Mouse (Mus musculus) adrenal gland, adult 2 months (tissue): Measurements from ENCODE around the gene Mybl2. TPM values are rescaled to one million over a fixed set of nuclear protein-coding genes. Genes with fewer than 3 reads are reported as not detected.
"Not testable (repeated sequence)": the region's sequence is repeated elsewhere in the genome, so short reads cannot be mapped to it uniquely, and the experiment has no call there.

Experiments
- DNase-seq: peaks from one replicate; pipeline ENCODE4 v3.0.0; 2021
- long read RNA-seq: library from polyadenylated mRNA; stranded (forward); transcript quantifications from one replicate; pipeline ENCODE4 v2.0.0, GENCODE M21; 2021
- polyA plus RNA-seq: library from polyadenylated mRNA; depleted of rRNA; stranded (reverse); fragments of >200 nt; gene quantifications from 2 replicates; pipeline ENCODE4 v1.2.3, GENCODE M21; 2012; rRNA removed
- total RNA-seq, 2 experiments: library from RNA; stranded (reverse); gene quantifications; 2 replicates each; pipeline ENCODE4 v1.2.3; 2021

Gene Mybl2
- 1 to 10 TPM; 1.3 to 2.2 TPM for total RNA-seq
- 1.2 and 1.9 TPM in 2 replicates for polyA plus RNA-seq
- long read RNA-seq: 0 reads

DNA sequence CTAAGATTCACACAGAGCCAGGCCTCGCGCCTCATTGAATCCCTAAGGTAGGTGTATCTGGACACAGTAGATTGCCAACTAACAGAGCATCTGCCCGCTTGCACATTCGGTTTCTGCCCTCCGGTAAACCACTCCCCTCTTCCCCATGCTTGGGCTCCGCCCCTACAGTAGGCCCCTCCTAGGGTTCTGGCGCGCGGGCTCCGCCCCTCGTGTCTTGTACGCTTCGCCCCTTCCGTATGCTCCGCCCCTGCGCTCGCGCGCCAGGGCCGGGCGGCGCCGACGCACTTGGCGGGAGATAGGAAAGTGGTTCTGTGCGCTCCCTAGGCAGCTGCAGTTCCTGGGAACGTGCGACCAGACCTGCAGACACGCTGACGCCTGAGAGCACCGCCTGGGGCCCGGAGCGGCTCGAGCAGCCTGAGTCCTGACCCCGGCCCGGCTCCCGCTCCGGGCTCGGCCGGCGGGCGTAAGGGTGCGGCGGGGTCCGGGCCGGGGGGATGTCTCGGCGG, at the start of gene Mybl2:
Gene Mybl2 (plus strand): TSS at position 353 of the 506 bp plus-strand sequence.
- DNase-seq: peak; percentile 96

DNA sequence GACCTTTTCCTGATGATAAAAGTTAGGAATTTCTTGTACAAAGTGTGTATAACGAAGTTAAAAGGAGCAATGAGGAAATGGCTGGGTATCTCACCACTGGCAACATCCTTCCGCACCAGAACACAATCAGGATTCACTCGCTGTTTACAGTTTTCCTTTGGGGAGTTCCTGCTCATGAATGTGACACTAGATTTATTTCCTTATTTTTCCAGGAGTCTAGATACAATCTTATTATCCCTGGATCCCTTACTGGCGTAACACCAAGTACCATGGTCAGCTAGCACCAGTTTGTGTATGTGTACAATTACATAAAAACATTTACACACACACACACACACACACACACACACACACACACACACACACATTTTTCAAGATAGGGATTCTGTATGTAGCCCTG, 47.2 kb upstream of the Mybl2 start:
- no peak for DNase-seq

DNA sequence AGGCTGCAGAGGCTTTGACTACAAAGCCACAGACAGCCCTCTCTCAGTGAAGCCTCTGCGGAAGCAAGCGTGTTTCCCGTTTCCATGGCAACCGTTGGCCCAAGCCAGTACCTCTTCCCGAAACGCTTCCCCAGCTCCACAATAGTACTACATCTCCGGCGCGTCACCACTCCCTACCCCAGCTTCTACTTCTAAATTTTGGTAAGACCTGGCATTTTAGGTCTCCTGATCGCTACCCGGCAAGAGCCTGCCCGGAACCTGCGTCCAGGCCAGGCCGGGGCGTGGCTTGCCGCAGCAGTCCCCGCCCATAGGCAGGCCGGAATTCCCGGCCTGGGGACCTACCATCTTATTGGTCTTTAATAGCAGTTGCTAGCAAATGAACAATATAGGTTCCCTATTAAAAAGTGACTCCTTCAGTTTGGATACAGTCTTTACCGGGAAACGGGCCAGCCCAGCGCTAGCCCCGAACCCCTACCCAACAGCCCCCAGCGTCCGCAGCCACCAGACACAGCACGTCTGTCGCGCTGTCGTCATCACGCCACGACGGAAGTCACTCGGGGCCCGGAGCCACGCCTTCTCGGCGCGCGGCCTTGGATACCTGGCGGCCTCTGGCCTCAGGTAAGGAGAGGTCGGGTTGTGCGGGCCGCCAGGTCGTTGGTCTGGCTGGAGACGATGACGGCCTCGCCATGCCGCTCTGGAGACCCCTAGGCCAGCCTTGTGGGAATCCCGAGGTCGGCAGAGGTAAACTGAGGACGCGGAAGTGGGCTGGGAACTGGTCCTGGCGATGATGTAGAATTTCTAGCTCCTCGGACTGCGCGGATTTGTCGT, 37.4 kb upstream of the Mybl2 start, which contains the start of gene Ift52:
Gene Ift52 (plus strand): TSS at position 439 of the 828 bp plus-strand sequence.
- DNase-seq: peak; percentile 93

DNA sequence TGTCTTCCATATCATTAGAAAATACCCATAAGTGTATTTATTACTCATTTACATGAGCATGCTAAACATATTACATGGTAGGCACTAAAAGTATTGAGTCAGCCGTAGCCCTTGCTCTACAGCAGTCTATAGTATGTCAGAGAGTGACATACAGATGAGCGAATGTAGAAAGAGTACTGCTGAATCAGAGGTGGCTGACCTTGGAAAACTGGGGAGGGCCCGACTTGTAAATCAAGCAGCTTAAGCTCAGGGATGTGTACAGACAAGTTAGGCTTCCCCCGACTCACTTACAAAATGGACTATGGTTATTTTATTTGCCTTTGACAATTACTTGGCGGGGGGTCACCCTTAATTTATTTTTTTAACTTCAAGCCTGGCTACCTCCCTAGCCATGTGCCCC, 23.2 kb upstream of the Mybl2 start:
- peak; percentile 26 for DNase-seq

DNA sequence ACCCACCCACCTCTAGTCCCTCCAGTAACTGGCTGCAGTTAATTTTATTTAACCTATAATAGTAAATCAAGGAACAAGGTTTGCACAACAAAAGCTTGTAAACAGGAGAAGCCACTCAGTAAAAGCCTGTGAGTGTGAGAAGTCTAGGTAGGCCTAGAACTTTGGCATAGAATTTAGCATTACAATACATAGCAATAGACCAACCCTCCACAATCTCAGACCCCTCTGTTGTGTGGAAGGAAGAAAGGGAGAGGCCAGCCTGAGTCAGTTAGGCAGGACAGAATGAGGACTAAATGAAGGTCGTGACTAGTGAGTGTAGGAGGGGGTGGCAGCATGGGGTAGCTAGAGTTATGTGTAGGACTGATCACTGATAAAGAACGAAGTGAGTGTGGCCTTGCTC, 22.7 kb upstream of the Mybl2 start:
- DNase-seq: peak; percentile 22

DNA sequence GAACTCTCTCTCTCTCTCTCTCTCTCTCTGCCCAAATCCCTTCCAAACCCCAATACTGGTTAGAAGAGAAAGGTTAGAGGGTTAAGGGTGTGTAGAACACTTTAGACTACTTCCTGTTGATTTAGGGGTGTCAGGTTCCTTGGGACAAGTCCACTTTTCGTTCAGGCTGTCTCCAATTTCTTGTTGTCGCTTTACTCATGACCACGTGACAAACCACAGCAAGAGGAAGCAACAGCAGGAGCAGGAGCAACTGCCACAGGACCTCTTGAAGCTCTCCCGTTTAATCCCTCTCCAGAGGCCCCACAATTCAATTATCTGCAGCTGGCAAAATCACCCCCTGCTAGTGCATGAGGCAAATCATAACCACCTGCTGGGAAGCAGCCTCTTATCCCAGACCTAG, 21.9 kb upstream of the Mybl2 start:
- no peak for DNase-seq

DNA sequence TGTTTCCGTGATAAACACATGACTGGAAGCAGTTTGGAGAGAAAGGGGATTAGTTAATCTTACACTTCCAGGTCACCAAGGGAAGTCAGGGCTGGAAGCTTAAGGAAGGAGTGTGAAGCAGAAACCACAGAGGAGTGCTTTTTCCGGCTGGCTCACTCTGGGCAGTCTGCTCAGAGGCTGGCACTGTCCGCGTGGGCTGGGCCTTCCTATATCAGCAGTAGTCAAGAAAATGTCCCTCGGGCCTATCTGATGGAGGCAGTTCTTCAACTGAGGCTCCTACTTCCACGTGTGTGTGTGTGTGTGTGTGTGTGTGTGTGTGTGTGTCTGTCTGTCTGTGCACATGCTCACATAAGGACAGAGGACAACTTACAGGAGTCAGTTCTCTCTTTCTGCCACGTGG, 14.5 kb upstream of the Mybl2 start:
- DNase-seq: no peak

DNA sequence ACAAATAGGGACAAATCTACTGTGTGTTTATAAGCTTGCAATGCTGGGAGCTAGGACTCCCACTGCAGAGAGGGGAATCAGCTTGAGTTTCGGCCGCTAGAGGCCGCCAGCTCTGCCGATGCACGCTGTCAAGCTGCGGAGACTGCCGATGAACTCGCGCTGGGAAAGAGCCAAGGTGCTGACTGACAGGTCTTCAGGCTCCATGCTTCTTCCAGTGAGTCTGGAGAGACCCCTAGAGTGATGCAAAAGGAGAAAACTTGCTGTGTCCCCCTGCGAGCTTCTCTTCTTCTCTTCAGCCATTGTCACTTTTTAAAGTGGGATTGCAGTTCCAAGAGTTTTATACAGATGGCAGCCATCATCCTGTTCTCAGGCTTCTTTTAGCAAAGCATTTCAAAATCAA, 6.4 kb upstream of the Mybl2 start:
- peak; percentile 79 for DNase-seq

DNA sequence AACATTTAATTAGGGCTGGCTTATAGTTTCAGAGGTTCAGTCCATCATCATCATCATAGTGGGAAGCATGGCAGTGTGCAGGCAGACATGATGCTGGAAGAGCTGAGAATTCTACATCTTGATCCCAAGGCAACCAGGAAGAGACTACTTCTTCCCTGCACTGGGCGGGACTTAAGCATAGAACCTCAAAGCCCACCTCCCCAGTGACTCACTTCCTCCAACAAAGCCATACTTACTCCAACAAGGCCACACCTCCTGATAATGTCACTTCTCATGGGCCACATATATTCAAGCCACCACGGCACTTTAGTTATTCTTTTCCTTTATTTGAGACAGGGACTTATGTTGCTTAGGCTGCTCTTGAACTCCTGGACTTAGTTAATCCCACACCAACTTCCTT, 5.4 kb upstream of the Mybl2 start:
- DNase-seq: no peak

DNA sequence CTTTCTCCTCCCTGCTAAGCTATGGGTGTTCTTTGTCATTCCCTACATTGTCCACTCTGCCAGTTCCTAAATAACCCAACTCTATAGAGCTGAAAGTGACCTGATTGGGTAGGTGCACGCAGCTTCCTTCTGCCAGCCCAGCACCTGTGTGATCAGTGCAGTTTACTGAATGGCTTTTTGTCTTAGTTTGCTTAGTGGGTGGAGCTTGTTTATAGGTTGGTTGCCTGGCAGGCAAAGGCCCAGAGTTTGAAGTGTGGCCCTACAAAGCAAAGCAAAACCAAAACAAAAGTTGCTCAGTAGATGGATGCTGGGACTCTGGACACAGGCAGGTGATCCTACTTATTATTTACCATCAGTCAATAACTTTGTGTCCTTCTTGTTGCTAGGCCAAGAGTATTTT, 2.8 kb upstream of the Mybl2 start:
- no peak for DNase-seq

DNA sequence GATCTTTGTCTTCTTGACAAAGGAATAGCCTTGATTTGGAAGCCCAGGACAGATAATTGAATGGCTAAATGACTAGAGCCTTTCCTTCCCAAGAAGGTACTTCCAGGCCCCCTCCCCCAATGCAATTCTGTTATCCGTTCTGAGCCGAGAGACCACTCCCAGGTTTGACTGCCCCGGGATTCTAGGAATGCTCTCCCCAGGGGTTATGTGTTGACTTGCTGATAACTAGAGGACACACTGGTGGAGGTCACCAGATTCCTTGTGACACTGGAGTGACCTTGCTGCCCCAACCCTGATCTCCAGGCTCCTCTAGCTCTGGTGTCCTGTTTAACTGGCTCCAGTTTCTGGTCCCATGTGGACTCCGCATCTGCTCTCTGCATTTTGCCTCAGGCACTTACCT, 2.4 kb upstream of the Mybl2 start:
- DNase-seq: no peak

DNA sequence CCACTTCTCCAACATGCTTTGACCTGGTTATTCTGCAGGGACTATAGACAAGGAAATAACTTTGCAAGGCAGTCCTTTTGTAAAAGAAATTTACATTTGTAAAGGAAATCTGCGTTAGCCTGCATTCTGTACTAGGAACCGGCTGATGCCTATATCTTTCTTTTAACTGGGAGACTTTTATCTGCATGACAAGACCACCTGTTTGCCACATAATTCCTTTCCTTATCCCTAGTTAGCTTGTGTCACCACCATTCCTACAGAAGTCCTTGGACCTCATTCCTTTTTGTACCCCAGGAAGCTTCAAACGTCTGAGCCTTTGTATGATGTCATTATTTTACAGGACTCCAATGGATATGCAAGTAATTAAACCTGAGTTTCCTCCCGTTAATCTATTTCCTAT, 1.7 kb upstream of the Mybl2 start:
- DNase-seq: no peak

DNA sequence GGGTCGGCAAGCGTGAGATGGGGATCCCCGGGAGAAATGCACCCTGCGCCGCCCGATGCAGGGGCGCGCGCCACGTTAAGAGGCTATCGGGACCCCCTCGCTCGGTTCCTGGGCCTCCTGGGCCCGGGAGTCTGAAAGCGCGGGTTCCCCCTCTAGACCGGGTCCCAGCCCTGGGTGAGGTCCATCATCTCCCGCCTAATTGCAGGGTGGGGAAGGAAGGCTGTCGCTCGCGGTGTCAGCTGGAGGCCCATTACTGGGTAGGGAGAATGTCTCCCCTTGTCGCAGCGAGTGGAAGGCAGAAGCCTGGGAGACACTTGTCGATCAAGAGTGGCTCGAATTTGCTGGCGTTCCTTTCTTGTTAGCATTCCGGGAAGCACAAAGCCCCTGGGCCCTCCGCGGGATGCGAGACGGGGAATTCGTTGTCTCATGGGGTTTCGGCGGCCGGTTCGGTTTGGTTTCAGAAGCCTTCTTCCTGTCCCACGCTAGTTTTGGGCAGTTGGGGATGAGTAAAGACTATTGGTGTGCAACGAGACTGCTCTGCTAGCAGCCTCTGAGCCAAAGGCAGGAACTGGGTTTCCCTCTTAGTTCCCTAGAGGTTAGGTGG, 506 bp downstream of the Mybl2 start:
- DNase-seq: peak; percentile 21

DNA sequence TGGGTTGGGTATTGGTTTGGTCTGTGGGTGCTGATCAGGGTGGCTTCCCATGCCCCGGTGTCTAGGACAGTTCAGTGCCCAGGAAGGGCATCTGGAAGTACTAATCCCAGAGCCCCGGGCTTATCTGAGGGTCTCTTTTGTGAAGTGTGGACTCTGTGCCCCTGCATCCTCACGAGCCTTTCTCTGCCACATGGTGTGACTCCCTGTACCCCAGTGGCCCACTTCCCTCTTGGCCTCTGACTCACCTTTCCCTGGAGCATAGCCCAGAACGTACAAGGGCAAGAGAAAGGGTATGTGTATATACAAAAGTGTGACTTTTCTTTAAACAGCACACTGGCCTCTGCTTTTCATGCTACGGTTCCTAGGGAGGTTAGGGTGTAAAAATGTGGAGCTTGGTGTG, 1.2 kb downstream of the Mybl2 start:
- DNase-seq: peak; percentile 81

DNA sequence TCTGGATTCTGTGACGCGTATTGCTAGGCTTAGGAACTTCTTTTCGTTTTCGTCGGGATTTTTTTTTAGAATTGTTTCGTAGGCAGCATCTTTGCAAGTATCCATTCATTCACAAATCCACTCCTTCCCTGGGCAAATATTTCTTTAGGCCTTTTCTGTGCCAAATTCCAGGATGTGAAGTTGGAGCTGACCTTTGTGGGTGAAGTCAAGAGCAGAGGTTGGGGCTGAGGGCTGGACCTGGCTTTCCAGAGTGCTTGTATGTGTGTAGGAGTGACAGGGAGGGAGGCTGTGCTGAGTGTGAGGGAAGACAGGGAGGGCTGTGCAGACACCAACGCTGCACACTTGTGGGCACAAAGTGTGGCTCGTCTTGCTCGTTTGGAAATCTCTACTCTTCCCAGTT, 2.1 kb downstream of the Mybl2 start:
- no peak for DNase-seq

DNA sequence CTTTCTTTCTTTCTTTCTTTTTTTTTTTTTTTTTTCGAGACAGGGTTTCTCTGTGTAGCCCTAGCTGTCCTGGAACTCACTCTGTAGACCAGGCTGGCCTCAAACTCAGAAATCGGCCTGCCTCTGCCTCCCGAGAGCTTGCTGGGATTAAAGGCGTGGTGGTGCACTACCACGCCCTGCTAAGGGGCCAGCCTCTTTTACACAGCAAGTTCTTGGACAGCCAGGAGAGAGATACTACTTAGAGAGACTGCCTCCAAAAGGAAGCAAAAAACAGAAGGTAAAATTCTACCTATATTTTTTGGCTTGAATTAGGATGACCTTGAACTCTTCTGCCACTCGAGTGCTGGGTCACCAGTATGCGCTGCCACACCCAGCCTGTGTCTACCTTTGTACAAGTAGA, 4.5 kb downstream of the Mybl2 start:
- DNase-seq: not testable (repeated sequence)

DNA sequence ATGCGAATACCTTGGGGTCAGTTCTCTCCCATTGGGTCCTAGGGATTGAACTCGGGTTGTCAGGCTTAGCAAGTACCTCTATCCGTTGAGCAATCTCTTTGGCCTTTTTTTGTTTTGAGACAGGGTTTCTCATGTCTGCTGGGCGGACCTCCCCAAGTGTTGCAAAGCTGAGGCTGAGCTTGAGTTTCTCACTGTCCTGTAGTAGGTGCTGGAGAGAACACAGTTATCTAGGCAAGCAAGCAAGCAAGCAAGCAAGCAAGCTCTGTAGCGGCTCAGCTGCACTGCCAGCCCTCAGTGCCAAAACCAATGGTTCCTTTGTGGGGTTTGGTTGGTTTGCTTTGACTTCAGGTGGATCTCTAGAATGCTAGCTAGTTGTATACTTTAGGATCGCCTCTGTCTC, 6.1 kb downstream of the Mybl2 start:
- DNase-seq: no peak

DNA sequence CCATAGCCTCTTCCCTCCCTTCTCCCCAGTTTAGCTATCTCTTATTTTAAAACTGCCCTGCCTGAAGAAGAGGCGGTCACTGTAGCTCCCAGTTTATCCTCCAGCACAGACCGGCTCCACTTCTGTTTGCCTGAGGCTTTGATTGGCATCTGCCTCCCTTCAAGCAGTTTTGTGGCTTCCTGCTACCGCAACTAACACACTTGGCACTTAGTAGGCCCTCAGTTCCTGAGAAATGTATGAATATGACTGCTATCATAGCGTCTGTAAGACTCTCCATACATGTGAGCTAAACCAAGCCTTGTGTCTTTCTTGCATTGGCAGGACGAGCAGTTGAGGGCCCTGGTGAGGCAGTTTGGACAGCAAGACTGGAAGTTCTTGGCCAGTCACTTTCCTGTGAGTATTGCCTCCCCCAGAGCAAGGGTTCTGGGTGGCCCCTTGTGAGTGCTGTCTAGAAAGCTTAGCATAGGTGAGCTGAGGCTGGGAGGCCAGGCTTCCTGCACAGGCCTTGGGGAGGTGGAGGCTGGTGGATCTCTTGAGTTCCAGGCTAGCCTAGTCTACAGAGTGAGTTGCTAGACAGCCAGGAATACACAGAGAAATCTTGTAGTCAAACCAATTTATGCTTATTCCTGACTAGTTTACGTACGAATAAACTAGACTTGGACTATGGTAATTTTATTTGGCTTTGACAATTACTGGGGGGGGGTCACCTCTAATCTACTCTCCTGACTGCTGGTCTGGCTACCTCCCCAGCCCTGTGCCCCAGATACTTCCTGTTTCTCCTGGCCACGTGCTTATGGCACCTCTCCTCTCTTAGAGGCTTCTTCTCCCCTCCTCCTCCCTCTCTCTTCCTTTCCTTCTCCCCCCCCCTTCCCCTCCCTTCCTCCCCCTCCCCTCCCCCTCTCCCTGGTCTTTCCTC, 7.0 kb downstream of the Mybl2 start:
- DNase-seq: no peak

DNA sequence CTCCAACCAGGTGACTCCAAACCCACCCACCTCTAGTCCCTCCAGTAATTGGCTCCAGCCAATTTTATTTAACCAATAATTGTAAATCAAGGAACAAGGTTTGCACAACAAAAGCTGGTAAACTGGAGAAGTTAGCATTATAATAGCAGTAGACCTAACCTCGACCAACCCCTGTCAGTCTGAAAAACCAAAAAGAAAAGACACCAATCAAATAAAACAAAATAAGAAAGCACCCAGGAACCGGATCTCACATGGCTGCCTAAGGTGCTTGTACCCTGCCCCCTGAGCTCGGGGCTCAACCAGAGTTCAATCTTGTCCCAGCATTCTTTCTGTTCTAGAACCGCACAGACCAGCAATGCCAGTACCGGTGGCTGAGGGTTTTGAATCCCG, 7.6 kb downstream of the Mybl2 start:
- DNase-seq: no peak

DNA sequence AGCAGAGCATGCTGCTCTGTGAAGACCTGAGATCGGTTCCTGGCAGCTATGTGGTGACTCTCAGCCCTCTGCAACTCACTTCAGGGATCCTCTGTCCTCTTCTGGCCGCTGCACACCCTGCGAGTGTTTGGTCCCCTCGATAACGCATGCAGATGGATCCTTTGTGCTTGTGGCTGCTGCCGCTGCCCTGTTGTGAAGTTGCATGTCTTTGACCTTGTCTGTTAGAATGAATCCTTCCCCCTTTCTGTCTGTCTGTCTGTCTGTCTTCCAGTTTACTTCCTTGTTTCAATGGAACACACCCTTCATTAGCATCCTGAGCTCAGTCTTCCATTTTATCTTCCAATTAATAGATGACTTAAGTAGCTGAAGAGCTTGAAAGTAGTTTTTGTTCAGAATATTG, 11.8 kb downstream of the Mybl2 start:
- DNase-seq: no peak

DNA sequence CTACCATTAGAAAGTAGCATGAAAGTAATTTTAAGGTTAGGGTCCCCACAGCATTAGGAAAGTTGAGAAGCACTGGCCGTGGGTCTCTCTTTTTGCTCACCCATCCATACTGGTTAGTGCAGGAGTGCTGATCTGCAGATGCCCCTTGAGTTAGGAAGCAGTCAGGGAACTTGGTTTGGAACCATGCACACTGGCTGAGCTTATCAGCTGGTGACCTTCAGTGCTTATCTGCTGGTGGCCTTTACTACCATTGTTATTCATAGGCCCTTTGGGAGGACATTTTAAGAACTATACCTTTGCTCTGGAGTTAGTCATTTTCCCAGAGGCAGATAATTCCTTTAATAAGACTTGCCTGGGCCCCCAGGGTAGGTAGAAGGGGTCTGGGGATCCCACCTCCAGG, 12.7 kb downstream of the Mybl2 start:
- DNase-seq: peak; percentile 47

DNA sequence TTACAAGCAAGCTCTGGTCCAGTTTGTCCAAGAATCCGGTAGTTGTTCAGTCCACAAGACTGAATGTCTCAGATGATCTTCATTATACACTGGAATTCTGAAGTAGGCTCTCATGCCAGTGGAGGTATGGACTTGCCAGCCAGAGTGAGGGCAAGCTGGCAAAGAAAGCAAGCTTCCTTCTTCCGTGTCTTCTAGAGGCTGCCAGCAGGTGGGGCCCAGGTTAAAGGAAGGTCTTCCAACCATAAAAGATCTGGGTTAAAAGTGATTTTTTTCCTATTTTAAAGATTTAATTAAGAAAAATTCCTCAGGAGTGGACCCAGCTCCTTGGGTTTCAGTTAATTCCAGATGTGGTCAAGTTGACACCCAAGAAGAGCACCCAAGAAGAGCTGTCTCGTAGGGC, 15.7 kb downstream of the Mybl2 start:
- no peak for DNase-seq
